Mouse (Mus musculus) spleen, postnatal 14 days (tissue): Measurements from ENCODE around the gene Chadl.
A peak's percentile ranks its signal among the peaks of the same experiment; 100 is the strongest.

ENCODE experiments used
- DNase-seq, 2 experiments: peaks; one replicate each; pipeline ENCODE4 v3.0.0; 2021 to 2022; ENCODE audit warnings: low spot score in 2 of 2

The Chadl gene

GRCm38 (mm10) chr15:81700601-81701000 lies 3.5 kb upstream of the Chadl start:
- DNase-seq = no peak

- no peak for DNase-seq
These were observed 3.1 kb upstream of the Chadl start for GRCm38 (mm10) chr15:81700161-81700560.

- no peak for DNase-seq
These were observed 1.4 kb upstream of the Chadl start for GRCm38 (mm10) chr15:81698532-81698931.

- DNase-seq = peak in 1 of 2 experiments; percentile 40
These were observed 760 bp upstream of the Chadl start for GRCm38 (mm10) chr15:81697847-81698246.

GRCm38 (mm10) chr15:81694891-81695290 lies 2.2 kb downstream of the Chadl start:
- DNase-seq = no peak

GRCm38 (mm10) chr15:81693967-81694881 lies 2.9 kb downstream of the Chadl start:
- DNase-seq = peak; percentile 69 to 82

GRCm38 (mm10) chr15:81693366-81693966 lies 3.6 kb downstream of the Chadl start:
- no peak for DNase-seq

- no peak for DNase-seq
These were observed 16.7 kb downstream of the Chadl start for GRCm38 (mm10) chr15:81680301-81680805.

GRCm38 (mm10) chr15:81676637-81677036 lies 20.4 kb downstream of the Chadl start:
- DNase-seq = no peak

- no peak for DNase-seq
These were observed 26.9 kb downstream of the Chadl start for GRCm38 (mm10) chr15:81670231-81670640.

- no peak for DNase-seq
These were observed 30.1 kb downstream of the Chadl start for GRCm38 (mm10) chr15:81666957-81667356.

- DNase-seq = peak; percentile 82 to 88
These were observed 33.2 kb downstream of the Chadl start, which contains the start of gene L3mbtl2 for GRCm38 (mm10) chr15:81663697-81664561. Gene L3mbtl2, plus strand, starts transcription at chr15:81663889.

GRCm38 (mm10) chr15:81663281-81663680 lies 33.8 kb downstream of the Chadl start:
- DNase-seq = no peak

- no peak for DNase-seq
These were observed 35.4 kb downstream of the Chadl start for GRCm38 (mm10) chr15:81661701-81662100.

GRCm38 (mm10) chr15:81650636-81651035 lies 46.5 kb downstream of the Chadl start:
- DNase-seq = no peak

- DNase-seq = no peak
These were observed 47.3 kb downstream of the Chadl start for GRCm38 (mm10) chr15:81649516-81650455.
